Mouse (Mus musculus) liver, embryonic 14.5 days (tissue): ENCODE results near the gene Dld. TPM values are rescaled to one million over a fixed set of nuclear protein-coding genes. Genes with fewer than 3 reads are reported as not detected.

Experiments
- ATAC-seq: fragments of 200-750 bp; cut with Nextera tagmentation; 2 replicates; pipeline ENCODE4 v1.8.0; 2017; ENCODE audit warnings: moderate number of reproducible peaks, mild to moderate bottlenecking, moderate library complexity; ENCODE audit not compliant: insufficient read depth
- DNase-seq, 3 experiments: peaks; one replicate each; pipeline ENCODE4 v3.0.0-alpha.2; 2012 to 2013; ENCODE audit warnings: low read depth in 3 of 3, low spot score in 3 of 3
- H3K27ac ChIP-seq: fragments of 300-500 bp; sonication (generic); 2 replicates; pipeline ENCODE4 v1.5.1; 2014; ENCODE audit warnings: moderate library complexity, mild to moderate bottlenecking, control low read depth, inconsistent platforms
- H3K27me3 ChIP-seq: fragments of 300-500 bp; sonication (generic); 2 replicates; pipeline ENCODE4 v1.6.1; 2014; ENCODE audit warnings: mild to moderate bottlenecking, low read length, moderate library complexity; ENCODE audit not compliant: control insufficient read depth, insufficient read depth
- H3K36me3 ChIP-seq: fragments of 300-500 bp; sonication (generic); replicated peaks from 2 replicates; pipeline ENCODE4 v1.6.1; 2014; ENCODE audit warnings: low read depth; ENCODE audit not compliant: control insufficient read depth, insufficient read depth
- H3K4me1 ChIP-seq, 2 experiments: fragments of 200-500 bp in 1 of 2; fragments of 300-500 bp in 1 of 2; sonication (generic) in 1 of 2; replicated peaks; 2 replicates each; pipeline ENCODE4 v1.6.1; 2012 to 2014; ENCODE audit warnings: antibody characterized with exemption in 1 of 2, inconsistent platforms in 1 of 2, low read length in 1 of 2; ENCODE audit not compliant: control insufficient read depth in 2 of 2, insufficient read depth in 2 of 2
- H3K4me2 ChIP-seq: fragments of 300-500 bp; sonication (generic); 2 replicates; pipeline ENCODE4 v1.6.1; 2014; ENCODE audit warnings: low read depth, mild to moderate bottlenecking, control low read depth, moderate library complexity
- H3K4me3 ChIP-seq, 2 experiments: fragments of 200-500 bp in 1 of 2; fragments of 300-500 bp in 1 of 2; sonication (generic) in 1 of 2; 2 replicates each; pipeline ENCODE4 v1.5.1; 2012 to 2014; ENCODE audit warnings: low read depth in 2 of 2, low read length in 2 of 2, mild to moderate bottlenecking in 2 of 2, control low read depth in 1 of 2, inconsistent platforms in 1 of 2, moderate library complexity in 1 of 2; ENCODE audit not compliant: insufficient read depth in 1 of 2
- H3K9ac ChIP-seq: fragments of 300-500 bp; sonication (generic); replicated peaks from 2 replicates; pipeline ENCODE4 v1.6.1; 2014; ENCODE audit warnings: mild to moderate bottlenecking, control low read depth, moderate library complexity
- H3K9me3 ChIP-seq: fragments of 300-500 bp; sonication (generic); 2 replicates; pipeline ENCODE4 v1.6.1; 2016; ENCODE audit warnings: low read length, mixed read lengths; ENCODE audit not compliant: control insufficient read depth
- CTCF ChIP-seq: IDR thresholded peaks from 2 replicates; pipeline ENCODE4 v1.5.1; 2016; ENCODE audit warnings: antibody characterized with exemption, low read depth, control low read depth
- EP300 ChIP-seq: IDR thresholded peaks from 2 replicates; pipeline ENCODE4 v1.6.1; 2016; ENCODE audit warnings: antibody characterized with exemption, low read depth
- WGBS: fragments of 180-500 bp; shearing (Covaris S2); extraction: QIAGEN DNeasy Blood & Tissue Kit; methylation state at CpG from one replicate; pipeline ENCODE4 v1.1.7; 2014; ENCODE audit not compliant: insufficient replicate concordance; 5-methylcytosine and 5-hydroxymethylcytosine counted together
- polyA plus RNA-seq, 2 experiments: library from polyadenylated mRNA; depleted of rRNA in 1 of 2; stranded (reverse) in 1 of 2; unstranded in 1 of 2; fragments of >200 nt; fragmentation: Nextera tagmentation in 1 of 2; extraction: Ambion mirVana in 1 of 2; gene quantifications; 2 replicates each; pipeline versions ENCODE4 v1.2.1 to v1.2.3; 2012 to 2014

The Dld gene
- polyA plus RNA-seq, 2 experiments = 37.8 to 81.9 TPM

- Histone ChIP-seq H3K4me1 (no peaks in the 10 kb centered on the region), H3K4me3 (no peak overlapping the region), H3K27ac (no peak overlapping the region), H3K9me3 (no peaks in the 10 kb centered on the region), H3K9ac (no peak overlapping the region), H3K4me2 (no peak overlapping the region), H3K36me3 (no peaks in the 10 kb centered on the region), H3K27me3 (no peaks in the 10 kb centered on the region)
- TF ChIP-seq EP300 = no peak
- TF ChIP-seq CTCF = no peak
- ATAC-seq = no peak
- DNase-seq = no peak
- 56% methylated on average over 5 of the region's 5 CpGs for WGBS
Observed at GRCm38 (mm10) chr12:31282241-31282640, 69.0 kb downstream of the Dld start.

Other genes starting within 250 kb of the Dld start
- gene Gm6993, start 110.7 kb downstream of the Dld start, polyA plus RNA-seq (2012; rRNA removed) = not detected in 2 replicates
- not detected in 2 replicates for gene Gm6993, start 110.7 kb downstream of the Dld start, polyA plus RNA-seq (2014; fragmentation: Nextera tagmentation; extraction: Ambion mirVana)
- 1.7 and 2.6 TPM in 2 replicates for gene Lamb1, start 86.2 kb downstream of the Dld start, polyA plus RNA-seq (2012; rRNA removed)
- gene Lamb1, start 86.2 kb downstream of the Dld start, polyA plus RNA-seq (2014; fragmentation: Nextera tagmentation; extraction: Ambion mirVana) = 1.9 and 2.3 TPM in 2 replicates
- gene Slc26a3, start 39.4 kb upstream of the Dld start, polyA plus RNA-seq (2012; rRNA removed) = 0.01 and 0.02 TPM in 2 replicates
- 0.18 TPM in 1 of 2 replicates, not detected in the other for gene Slc26a3, start 39.4 kb upstream of the Dld start, polyA plus RNA-seq (2014; fragmentation: Nextera tagmentation; extraction: Ambion mirVana)
- 2.2 and 2.7 TPM in 2 replicates for gene Cbll1, start 148.2 kb upstream of the Dld start, polyA plus RNA-seq (2012; rRNA removed)
- gene Cbll1, start 148.2 kb upstream of the Dld start, polyA plus RNA-seq (2014; fragmentation: Nextera tagmentation; extraction: Ambion mirVana) = 6.7 and 7.0 TPM in 2 replicates
- not detected in 2 replicates for gene Slc26a4, start 208.5 kb upstream of the Dld start, polyA plus RNA-seq (2012; rRNA removed)
- gene Slc26a4, start 208.5 kb upstream of the Dld start, polyA plus RNA-seq (2014; fragmentation: Nextera tagmentation; extraction: Ambion mirVana) = not detected in 2 replicates